Mouse (Mus musculus): ENCODE results near the gene Gm5128.
"Not testable (repeated sequence)": the region's sequence is repeated elsewhere in the genome, so short reads cannot be mapped to it uniquely, and the experiment has no call there.

Gene Gm5128

GRCm38 (mm10) chrX:135372984-135373383, at the start of gene Gm5128:
Gene Gm5128, plus strand, starts transcription at chrX:135373284.
- DNase-seq (ENCODE audit: low spot score) = not testable (repeated sequence)

GRCm38 (mm10) chrX:135360685-135361084, 12.4 kb upstream of the Gm5128 start:
- not testable (repeated sequence) for DNase-seq (ENCODE audit: low spot score)

- not testable (repeated sequence) for DNase-seq (ENCODE audit: low spot score)
These were observed 11.1 kb upstream of the Gm5128 start for GRCm38 (mm10) chrX:135361943-135362342.

GRCm38 (mm10) chrX:135403578-135403977, 30.5 kb downstream of the Gm5128 start:
- not testable (repeated sequence) for DNase-seq (ENCODE audit: low spot score)

- DNase-seq (ENCODE audit: low spot score) = not testable (repeated sequence)
These were observed 48.1 kb downstream of the Gm5128 start for GRCm38 (mm10) chrX:135421203-135421602.

GRCm38 (mm10) chrX:135421824-135422223, 48.7 kb downstream of the Gm5128 start:
- DNase-seq (ENCODE audit: low spot score) = not testable (repeated sequence)

GRCm38 (mm10) chrX:135422473-135422872, 49.4 kb downstream of the Gm5128 start:
- not testable (repeated sequence) for DNase-seq (ENCODE audit: low spot score)

Measured in testis, postnatal 14 days (tissue).